Mouse (Mus musculus) T-helper 2 cell (primary cell): ENCODE data around the gene Sh3bp2.

Experiments
- in situ Hi-C: fragments of 300-600 bp; cut with MboI, MseI; formaldehyde crosslinking; loops from one replicate; pipeline ENCODE4 v1.15.1; 2025; ENCODE audit warnings: high pct_unique_total_duplicates

Gene Sh3bp2

DNA sequence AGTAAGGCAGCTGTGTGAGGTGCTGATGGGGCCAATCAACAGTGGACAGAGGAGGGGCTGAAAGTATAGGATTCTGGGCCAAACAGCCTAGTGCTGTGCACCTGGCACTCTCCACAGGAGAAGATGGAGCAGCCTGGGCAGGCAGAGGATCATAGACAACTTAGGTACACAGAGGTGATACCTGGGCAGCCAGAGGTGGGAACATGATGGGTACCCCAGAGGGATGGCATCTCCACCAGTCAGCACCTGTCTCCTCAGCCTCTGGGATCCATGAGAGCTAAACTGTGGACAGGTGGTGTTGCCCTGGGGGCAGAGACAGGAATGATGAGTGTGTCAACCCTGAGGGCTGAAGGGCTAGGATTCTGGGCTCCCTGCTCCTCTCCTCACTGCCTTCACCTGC is 1.1 kb upstream of the Sh3bp2 start:
- in situ Hi-C loops: loop anchor here (5.0 kb wide), 2 partner anchors 123 to 238 kb away; partner anchors contain the start of gene Htt

DNA sequence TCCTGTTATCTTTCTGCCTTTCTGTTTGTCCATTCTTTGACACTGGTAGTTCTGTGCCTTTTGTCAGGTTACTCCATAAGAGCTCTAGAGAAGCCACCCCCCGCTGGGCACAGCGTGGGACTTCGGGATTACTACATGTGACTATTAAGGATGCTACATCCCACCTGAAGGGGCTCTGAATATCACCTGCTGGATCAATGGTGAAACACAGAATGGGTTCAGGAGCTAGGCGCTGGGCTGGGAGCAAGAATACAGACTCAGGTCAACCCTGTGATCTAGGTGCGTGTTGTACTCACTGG is 788 bp downstream of the Sh3bp2 start:
- in situ Hi-C loops: no loop called here

DNA sequence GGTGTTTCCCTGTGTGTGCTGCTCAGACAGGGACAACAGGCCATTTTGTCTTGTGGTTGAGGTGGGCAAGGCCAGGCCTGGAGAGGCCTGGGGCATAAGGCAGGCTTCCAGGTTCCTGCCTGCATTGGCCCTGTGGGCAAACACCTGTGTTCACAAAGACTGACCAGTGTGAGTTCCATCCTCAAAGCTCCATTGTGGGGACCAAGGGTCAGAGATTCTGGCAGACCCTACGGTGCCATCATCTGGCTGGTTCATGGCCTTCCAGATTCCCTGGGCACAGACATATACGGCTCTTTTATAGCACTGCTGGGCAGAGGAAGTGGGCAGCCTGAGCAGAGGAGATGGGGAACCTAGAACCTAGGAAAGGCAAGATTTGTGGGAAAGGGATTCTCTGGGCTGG is 1.7 kb downstream of the Sh3bp2 start:
- in situ Hi-C loops: no loop called here

DNA sequence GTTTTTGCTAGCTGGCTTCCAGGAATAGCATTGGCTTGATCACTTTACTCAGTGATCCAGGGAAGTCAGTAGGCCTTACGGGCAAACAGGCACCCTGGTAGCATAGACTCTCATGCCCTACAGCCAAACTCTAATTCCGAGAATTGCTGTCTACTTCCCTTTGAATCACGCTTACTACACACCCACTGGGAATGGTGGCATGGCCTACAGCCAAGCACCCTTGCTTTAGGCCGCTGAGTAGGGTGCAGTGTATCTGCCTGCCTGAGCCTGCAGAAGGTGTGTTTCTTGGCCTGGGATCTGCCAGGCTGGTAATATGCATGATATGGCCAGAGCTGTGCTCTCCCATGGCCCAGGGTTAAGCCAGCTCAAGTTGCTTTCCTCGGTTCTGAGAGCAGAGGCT is 3.1 kb downstream of the Sh3bp2 start:
- in situ Hi-C loops: no loop called here

DNA sequence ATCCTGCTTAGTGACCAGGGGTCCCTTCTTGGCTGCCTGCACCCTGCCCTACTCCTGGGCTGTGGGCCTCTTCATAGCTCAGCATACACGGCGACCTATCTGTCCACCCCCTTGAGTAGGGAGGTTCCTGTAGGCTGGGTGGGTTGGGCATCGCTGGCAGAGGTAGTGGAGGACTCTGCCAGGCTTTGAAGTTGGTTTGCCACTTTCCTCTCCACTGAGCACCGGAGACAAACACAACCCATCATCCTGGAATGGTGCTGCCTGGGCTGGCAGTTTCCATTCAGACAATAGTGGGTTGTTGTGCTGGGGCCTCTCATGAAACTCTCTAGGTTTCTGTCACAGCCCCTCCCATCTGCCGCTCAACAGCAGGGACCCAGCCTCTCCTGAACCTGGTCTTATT is 4.5 kb downstream of the Sh3bp2 start:
- in situ Hi-C loops: no loop called here

DNA sequence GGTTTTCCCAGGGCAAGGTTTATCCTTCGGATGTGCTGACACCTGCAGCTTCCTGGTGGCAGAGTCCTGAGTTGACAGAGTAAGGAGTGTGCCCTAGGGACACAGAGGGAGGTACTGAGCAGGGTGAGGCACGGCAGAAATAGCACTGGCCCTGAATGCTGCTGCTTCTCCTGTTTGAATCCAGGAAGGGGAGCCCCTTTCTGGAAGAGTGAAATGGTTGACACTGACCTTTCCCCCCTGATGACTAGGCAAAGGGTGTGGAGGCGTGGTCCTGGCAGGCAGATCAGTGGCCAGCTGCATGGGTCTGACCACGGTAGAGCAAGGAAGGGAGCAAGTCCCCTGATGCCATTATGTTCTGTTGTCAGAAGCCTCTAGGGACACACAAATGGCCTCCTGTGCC is 5.0 kb downstream of the Sh3bp2 start:
- in situ Hi-C loops: no loop called here

DNA sequence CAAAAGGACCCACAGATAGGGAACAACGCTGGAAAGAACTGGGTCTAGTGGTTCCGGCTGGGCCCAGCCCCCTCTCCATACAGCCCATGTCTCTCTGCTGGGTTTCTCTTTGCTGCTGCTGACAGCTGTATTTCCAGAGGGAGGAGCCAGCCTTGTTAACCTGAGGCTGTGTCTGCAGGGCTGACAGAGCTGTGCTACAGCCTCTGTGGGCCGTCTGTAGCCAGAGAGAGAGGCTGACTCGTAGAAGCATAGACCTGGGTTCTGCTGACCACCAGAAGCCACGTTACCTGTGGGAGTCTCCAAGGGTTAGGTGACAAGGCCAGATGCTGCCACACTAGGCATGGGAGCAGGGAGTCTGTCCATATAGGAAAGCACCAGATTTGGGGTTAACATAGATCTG is 7.4 kb downstream of the Sh3bp2 start:
- in situ Hi-C loops: no loop called here

DNA sequence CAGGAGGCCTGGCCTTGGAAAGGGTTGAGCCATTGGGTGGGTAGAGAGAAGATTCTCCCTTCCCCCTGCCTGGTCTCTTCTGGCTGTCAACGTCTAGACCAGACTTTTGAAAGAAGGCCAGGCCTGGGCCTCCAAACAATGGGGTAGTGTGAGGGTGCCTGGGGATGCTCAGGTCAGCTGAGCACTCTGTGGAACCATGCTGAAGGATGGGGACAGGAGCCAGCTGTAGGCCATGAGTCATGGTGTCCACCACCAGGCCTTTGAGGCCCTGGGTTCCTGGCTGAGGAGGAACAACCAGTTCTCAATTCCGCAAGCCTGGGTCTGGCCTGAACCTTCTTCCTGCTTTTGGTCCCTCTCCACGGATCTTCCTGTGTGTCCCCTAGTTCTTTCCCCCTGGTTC is 8.2 kb downstream of the Sh3bp2 start:
- in situ Hi-C loops: no loop called here

DNA sequence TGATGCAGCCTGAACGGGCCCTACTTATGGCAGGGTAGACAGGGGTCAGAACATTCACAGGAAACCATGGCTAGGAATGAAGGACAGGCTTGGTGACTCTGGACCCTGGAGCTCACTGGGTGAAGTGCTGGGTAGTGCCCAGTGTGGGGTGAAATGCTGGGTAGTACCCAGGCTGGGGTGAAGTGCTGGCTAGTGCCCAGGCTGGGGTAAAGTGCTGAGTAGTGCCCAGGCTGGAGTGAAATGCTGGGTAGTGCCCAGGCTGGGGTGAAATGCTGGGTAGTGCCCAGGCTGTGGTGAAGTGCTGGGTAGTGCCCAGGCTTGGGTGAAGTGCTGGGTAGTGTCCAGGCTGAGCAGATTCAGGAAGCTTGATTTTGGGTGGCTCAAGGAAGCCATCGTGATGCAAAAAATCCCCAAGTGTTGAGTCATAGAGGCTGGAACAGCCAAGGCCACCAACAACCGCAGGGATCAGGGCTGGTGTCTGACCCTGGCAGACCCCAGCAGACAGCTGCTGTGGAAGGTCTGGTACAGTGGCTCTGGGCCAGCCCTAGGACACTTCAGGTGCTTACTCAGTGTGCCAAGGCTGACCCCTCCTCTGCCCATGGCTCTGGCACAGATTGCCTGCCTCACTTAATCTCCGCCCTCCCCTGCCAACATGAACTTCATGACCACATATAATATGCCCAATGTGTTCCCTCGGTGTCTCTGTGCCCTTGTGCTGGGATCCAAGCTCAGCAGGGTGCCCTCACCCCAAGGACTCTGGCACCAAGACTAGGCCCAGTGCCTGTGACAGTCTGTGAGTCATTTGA is 9.3 kb downstream of the Sh3bp2 start:
- in situ Hi-C loops: no loop called here

DNA sequence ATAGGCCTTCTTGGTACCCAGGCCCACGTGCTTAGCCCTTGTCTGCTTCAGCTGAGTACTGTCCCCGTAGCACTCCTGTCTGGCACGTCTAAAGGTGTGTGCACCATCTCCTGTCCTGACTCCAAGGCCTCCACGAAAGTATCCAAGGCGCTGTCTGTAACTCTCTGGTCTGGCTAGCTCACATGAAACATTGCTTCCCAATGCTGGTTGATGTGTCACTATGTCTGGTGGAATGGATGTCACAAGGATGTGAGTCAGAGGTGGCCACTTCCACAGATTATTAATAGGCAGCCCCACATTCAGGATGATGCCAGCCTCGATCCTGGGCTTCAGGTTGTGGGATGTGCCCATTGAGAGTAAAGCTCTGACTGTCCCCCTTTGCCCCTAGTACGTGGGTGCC is 10.2 kb downstream of the Sh3bp2 start:
- in situ Hi-C loops: no loop called here

DNA sequence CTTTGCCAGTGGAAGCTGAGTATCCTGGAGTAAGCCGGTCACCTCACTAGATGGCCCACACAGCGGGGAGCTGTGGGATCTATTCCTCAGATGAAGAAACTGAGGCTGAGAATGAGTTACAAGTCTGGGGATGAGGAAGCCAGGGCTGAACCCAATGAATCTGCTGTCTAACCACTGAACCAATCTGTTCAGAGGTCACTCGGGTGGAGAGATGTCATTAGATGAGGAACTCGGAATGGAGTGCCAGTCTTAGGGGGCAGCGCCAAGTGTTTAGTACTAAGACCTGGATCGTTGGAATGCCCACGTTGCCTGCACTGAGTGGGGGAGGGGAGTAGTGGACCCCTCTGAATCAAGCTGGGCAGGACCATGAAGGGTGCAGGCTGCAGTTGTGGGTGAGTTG is 12.4 kb downstream of the Sh3bp2 start:
- in situ Hi-C loops: no loop called here

DNA sequence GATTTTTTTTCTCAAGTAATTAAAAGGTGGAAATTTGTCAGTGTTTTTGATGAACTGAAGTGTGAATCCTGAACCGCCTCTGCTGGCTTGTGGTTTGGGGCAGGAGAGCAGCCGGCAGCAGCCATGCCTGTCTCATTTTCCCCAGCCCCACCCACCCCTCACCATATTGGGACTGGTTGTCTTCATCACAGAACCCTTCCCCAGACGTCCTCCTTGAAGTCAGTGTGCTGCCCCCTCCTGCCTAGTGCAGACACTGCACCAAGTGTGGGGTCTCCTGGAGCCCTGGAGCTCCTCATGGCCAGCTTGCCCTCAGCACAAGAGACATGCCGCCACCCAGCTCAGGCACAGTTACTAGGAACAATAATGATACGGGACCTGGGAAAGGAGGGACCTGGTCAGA is 12.9 kb downstream of the Sh3bp2 start:
- in situ Hi-C loops: no loop called here

DNA sequence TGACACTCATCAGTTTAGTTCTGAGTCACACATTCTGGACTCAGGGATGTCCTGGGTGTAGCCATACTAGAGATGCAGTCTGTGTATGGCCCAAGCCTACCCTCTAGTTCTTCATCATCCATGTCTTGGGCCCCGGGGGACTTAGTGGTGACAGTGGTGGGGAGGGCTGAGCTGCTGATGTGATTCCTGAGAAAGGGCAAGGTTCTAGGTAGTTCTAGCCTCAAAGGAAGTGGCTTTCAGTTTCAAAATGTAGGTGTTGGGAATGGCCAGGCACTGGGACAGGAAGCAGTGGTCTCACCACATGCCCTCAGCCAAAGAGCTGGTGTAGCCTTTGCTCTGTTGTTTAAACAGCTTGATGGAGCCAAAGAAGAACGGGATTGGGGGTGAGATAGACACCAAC is 13.5 kb downstream of the Sh3bp2 start:
- in situ Hi-C loops: no loop called here

DNA sequence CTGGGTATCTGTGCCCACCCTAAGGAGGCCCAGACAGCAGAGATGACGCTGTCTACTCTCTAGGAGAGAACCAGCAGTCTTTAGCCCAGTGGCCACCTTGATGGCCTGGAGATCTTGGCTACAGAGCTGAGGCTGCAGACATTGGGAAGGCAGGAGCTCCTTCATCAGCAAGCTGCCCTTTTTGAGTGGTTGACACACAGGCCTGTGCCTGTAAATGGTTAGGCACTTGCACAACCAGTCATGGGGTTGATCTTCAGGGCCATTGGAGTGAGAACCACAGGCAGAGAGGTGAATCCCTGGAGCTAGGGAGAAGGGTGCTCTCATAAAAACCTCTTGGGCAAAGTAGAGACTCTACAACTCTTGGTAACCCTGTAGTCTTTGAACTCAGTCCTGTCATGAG is 16.5 kb downstream of the Sh3bp2 start:
- in situ Hi-C loops: loop anchor here (10.0 kb wide), 1 partner anchor 1167 kb away; the partner anchor contains the start of gene Uvssa

DNA sequence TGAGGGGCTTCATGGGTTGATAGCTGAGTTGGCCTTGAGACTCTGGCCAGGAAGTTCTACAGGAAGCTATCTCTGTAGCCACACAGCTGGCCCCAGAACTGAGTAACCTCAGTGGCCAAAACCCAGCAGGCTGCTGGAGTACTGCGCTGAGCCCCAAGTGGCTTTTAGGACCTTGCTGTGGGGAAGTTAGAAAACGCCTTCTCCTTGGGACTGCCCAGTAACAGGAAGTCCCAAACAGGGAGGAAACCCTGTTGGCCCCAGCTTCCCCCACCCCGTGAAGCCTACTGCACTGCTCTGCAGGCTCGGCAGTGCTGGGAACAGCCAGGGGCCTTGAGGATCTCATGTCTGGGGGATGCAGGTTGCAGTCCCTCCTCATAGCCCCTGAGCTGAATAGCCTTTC is 17.5 kb downstream of the Sh3bp2 start:
- in situ Hi-C loops: loop anchor here (10.0 kb wide), 1 partner anchor 1168 kb away; the partner anchor contains the start of gene Uvssa

DNA sequence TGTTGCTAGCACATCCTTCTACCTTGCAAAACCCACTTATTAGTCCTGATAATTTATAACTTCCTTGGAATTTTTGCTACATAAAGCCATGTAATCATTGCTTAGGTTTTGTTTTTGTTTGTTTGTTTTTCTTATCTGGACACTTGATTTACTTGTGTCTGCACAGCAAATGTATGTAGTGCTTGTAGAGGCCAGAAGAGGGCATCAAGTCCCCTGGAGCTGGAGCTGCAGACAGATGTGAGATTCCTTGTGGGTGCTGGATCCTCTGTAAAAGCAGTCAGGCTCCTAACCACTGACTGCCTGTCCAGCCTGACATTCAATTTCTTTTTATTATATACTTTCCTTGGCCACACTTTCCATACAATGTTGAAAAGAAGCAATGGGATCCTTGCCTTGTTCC is 21.8 kb downstream of the Sh3bp2 start:
- in situ Hi-C loops: loop anchor here (10.0 kb wide), 1 partner anchor 1173 kb away; the partner anchor contains the start of gene Uvssa

DNA sequence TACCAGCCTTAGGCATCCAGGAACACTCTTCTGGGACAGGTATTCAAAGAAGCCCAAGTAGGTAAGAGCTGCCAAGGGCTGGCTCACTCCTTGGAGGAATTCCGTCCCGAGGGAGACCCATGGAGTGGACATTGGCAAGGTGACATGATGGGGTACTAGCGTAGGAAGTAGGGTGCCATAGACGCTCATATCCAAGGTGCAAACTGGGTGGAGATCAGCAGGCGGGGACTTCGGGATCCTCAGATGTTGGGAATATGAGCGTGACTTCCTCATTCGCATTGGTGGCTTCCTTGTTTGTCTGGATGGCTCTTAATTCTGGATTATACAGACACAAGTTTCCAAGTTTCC is 23.5 kb downstream of the Sh3bp2 start:
- in situ Hi-C loops: loop anchor here (10.0 kb wide), 1 partner anchor 1174 kb away; the partner anchor contains the start of gene Uvssa

DNA sequence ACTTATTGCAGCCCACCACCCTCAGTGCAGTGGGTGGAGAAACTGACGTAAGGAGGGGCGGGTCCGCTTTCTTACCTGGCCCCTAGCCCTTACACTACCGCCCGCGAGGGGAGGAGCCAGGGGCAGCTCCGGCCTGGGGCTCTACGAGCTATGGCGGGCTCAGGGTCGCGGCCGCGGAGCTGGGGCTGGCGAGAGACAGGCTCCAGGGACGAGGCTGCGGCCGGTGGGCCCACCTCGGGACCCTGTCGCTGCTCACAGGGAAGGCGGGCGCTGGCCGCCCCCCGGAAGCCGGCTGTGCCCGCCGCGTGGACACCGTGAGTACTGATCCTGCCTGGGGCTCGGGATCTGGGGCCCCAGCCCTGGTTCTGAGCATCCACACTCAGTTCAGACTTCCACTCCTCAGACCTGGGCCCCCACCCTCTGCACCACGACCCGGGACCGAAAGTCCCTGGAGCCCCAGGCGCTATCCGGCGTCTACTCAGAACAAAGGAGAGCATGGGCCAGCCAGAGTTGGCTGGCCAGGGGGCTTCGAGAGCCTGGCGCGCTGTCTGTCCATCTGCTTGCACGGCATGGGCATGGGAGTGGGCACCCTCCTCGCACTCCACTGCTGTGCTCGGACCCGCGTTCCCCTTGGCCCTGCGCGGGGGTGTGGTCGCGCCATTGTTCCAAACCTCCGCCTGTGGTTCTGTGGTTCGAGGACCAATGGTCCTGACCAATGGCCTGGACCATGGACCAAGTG is 24.0 kb downstream of the Sh3bp2 start:
- in situ Hi-C loops: loop anchor here (5.0 to 10.0 kb wide), 3 partner anchors 32 to 1175 kb away; partner anchors contain the start of genes Mfsd10 and Uvssa

DNA sequence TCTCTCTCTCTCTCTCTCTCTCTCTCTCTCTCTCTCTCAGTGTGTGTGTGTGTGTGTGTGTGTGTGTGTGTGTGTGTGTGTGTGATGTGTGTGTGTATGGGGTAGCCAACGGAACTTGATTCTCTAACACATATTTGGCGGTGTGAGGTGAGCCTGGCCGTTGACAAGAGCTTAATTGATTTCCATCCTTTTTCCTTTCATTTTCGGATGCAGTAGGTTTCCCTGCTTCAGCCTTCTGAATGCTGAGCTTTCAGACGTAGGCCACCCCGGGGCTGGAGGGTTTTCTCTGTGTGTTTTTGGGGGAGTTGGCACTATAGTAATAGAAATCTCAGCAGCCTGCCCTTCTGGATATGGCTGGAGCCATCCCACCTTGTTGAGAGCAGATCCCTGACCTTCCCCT is 24.6 kb downstream of the Sh3bp2 start:
- in situ Hi-C loops: loop anchor here (5.0 kb wide), 2 partner anchors 33 to 87 kb away; partner anchors contain the start of gene Mfsd10

DNA sequence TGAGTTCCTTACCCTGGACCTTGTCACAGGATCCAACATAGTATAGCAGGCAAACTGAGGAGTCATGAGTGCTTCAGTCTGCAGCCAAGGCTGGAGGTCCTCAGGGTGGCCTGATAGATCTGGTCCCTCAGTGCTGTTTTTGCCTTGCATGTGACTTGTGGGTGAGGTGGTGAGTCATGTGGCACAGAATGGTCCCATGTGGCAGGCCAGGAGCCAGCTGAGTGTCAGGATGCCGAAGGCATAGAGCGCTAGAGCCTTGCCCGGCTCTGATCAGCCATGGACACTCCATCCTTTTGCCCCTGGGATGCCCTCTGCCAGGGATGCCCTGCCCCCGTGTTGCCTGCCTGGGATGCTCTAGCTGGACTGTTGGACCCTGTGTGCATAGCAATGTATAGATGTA is 26.2 kb downstream of the Sh3bp2 start:
- in situ Hi-C loops: loop anchor here (5.0 kb wide), 2 partner anchors 35 to 85 kb away; partner anchors contain the start of gene Mfsd10

DNA sequence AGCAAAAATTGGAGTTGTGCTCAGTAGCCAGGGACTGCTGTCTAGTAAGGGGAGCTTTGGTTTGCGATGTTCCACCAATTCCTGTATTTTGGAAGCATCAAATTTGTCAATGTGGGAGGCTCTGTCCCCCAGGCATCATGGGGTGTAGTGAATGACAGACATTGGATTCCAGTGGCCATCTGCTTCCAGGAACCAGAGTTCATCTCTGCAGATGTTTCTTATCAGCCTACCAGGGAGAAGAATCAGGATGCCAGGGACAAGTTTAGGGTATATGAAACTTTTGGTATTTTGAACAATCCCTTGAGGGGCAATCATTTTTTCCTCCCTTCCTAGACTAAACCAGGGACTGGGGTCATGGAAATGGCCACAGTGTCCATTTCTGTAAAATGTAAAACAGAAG is 38.2 kb downstream of the Sh3bp2 start:
- in situ Hi-C loops: no loop called here

DNA sequence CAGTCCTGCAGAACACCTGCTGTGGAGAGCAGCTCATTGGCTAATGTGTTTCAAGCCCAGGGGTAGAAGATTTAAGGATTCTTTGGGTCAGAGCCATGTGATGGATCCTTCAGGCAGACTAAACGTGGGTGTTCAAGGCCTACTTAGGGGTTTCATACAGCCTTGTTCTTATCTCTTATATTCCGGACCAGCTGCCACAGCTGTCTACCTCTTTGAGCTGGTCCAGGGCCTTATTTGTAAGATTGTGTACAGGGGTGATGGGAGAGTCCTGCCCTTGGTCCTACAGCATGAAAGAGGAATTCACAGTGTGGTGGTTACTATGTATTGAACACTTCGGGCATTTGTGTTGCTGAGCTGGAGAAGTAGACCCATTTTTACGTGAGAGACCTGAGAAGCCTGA is 38.7 kb downstream of the Sh3bp2 start:
- in situ Hi-C loops: no loop called here
